Mouse (Mus musculus): ENCODE results near the gene Amh.

Gene Amh
- long read RNA-seq, experiment 1, result 0 reads
- long read RNA-seq, experiment 2, result 0 reads

- intact Hi-C loops (cut with DNase I), result loop anchor here (5.0 kb wide), 1 partner anchor 58 kb away; no protein-coding TSS in a partner anchor
Measured at GRCm38 (mm10) chr10:80804916-80805315, at the start of gene Amh. Amh (plus strand) TSS chr10:80805243.

- intact Hi-C loops (cut with DNase I), result loop anchor here (2.0 kb wide), 1 partner anchor 43 kb away; the partner anchor contains the start of genes Plekhj1 and Sf3a2
Measured at GRCm38 (mm10) chr10:80755291-80756015, 49.6 kb upstream of the Amh start.

- intact Hi-C loops (cut with DNase I), result no loop called here
Measured at GRCm38 (mm10) chr10:80756099-80756498, 48.9 kb upstream of the Amh start.

- intact Hi-C loops (cut with DNase I), result no loop called here
Measured at GRCm38 (mm10) chr10:80756509-80756908, 48.5 kb upstream of the Amh start.

GRCm38 (mm10) chr10:80756967-80757366 is 48.1 kb upstream of the Amh start:
- intact Hi-C loops (cut with DNase I), result no loop called here

- intact Hi-C loops (cut with DNase I), result no loop called here
Measured at GRCm38 (mm10) chr10:80757717-80758116, 47.3 kb upstream of the Amh start.

GRCm38 (mm10) chr10:80758651-80759050 is 46.4 kb upstream of the Amh start:
- intact Hi-C loops (cut with DNase I), result no loop called here

- intact Hi-C loops (cut with DNase I), result no loop called here
Measured at GRCm38 (mm10) chr10:80760596-80761524, 44.2 kb upstream of the Amh start.

- intact Hi-C loops (cut with DNase I), result no loop called here
Measured at GRCm38 (mm10) chr10:80761821-80762220, 43.2 kb upstream of the Amh start.

- intact Hi-C loops (cut with DNase I), result no loop called here
Measured at GRCm38 (mm10) chr10:80763502-80763901, 41.5 kb upstream of the Amh start.

GRCm38 (mm10) chr10:80765746-80766145 is 39.3 kb upstream of the Amh start:
- intact Hi-C loops (cut with DNase I), result no loop called here

- intact Hi-C loops (cut with DNase I), result no loop called here
Measured at GRCm38 (mm10) chr10:80766161-80766815, 38.8 kb upstream of the Amh start.

- intact Hi-C loops (cut with DNase I), result no loop called here
Measured at GRCm38 (mm10) chr10:80768365-80768764, 36.7 kb upstream of the Amh start.

- intact Hi-C loops (cut with DNase I), result no loop called here
Measured at GRCm38 (mm10) chr10:80773816-80774215, 31.2 kb upstream of the Amh start.

- intact Hi-C loops (cut with DNase I), result no loop called here
Measured at GRCm38 (mm10) chr10:80774549-80774948, 30.5 kb upstream of the Amh start.

GRCm38 (mm10) chr10:80774981-80775380 is 30.1 kb upstream of the Amh start:
- intact Hi-C loops (cut with DNase I), result no loop called here

- intact Hi-C loops (cut with DNase I), result no loop called here
Measured at GRCm38 (mm10) chr10:80775731-80776130, 29.3 kb upstream of the Amh start.

- intact Hi-C loops (cut with DNase I), result no loop called here
Measured at GRCm38 (mm10) chr10:80776358-80776869, 28.6 kb upstream of the Amh start.

- intact Hi-C loops (cut with DNase I), result no loop called here
Measured at GRCm38 (mm10) chr10:80777123-80777522, 27.9 kb upstream of the Amh start.

- intact Hi-C loops (cut with DNase I), result no loop called here
Measured at GRCm38 (mm10) chr10:80779565-80779964, 25.5 kb upstream of the Amh start.

GRCm38 (mm10) chr10:80784302-80784701 is 20.7 kb upstream of the Amh start:
- intact Hi-C loops (cut with DNase I), result no loop called here
